Mouse (Mus musculus) intestine, embryonic 16.5 days (tissue): ENCODE measurements around the gene Izumo1. TPM values are rescaled to one million over a fixed set of nuclear protein-coding genes. Genes with fewer than 3 reads are reported as not detected.

ENCODE experiments used
- ATAC-seq: fragments of 200-750 bp; cut with Nextera tagmentation; 2 replicates; pipeline ENCODE4 v1.8.0; 2017; ENCODE audit warnings: moderate TSS enrichment, moderate library complexity
- H3K27ac ChIP-seq: fragments of 300-500 bp; sonication (generic); 2 replicates; pipeline ENCODE4 v1.5.1; 2014; ENCODE audit warnings: mild to moderate bottlenecking, low read length
- H3K27me3 ChIP-seq: fragments of 300-500 bp; sonication (generic); replicated peaks from 2 replicates; pipeline ENCODE4 v1.6.1; 2014; ENCODE audit warnings: low read length, control low read depth, mixed read lengths; ENCODE audit not compliant: control insufficient read depth, insufficient read depth
- H3K36me3 ChIP-seq: fragments of 300-500 bp; sonication (generic); 2 replicates; pipeline ENCODE4 v1.6.1; 2014; ENCODE audit warnings: low read length, control low read depth; ENCODE audit not compliant: control insufficient read depth, insufficient read depth
- H3K4me1 ChIP-seq: fragments of 300-500 bp; sonication (generic); 2 replicates; pipeline ENCODE4 v1.6.1; 2014; ENCODE audit warnings: low read length, control low read depth, mixed read lengths; ENCODE audit not compliant: control insufficient read depth, insufficient read depth
- H3K4me2 ChIP-seq: fragments of 300-500 bp; sonication (generic); 2 replicates; pipeline ENCODE4 v1.6.1; 2014; ENCODE audit warnings: low read depth, low read length, control low read depth
- H3K4me3 ChIP-seq: fragments of 300-500 bp; sonication (generic); 2 replicates; pipeline ENCODE4 v1.5.1; 2014; ENCODE audit warnings: mild to moderate bottlenecking, low read length
- H3K9ac ChIP-seq: fragments of 300-500 bp; sonication (generic); 2 replicates; pipeline ENCODE4 v1.6.1; 2014; ENCODE audit warnings: low read depth, low read length
- H3K9me3 ChIP-seq: fragments of 300-500 bp; sonication (generic); 2 replicates; pipeline ENCODE4 v1.6.1; 2016; ENCODE audit warnings: low read length, control low read depth; ENCODE audit not compliant: control insufficient read depth
- WGBS: fragments of 180-500 bp; shearing (Covaris S2); extraction: QIAGEN DNeasy Blood & Tissue Kit; methylation state at CpG from one replicate; pipeline ENCODE4 v1.1.7; 2014; 5-methylcytosine and 5-hydroxymethylcytosine counted together
- polyA plus RNA-seq: library from polyadenylated mRNA; unstranded; fragments of >200 nt; fragmentation: Nextera tagmentation; extraction: Ambion mirVana; gene quantifications from 2 replicates; pipeline ENCODE4 v1.2.1, GENCODE M21; 2015

Gene Izumo1
- polyA plus RNA-seq, 1 experiment from 2014 or later = 0.07 TPM

- Histone ChIP-seq H3K9me3 (no peaks in the 10 kb centered on the region), H3K27ac (no peak overlapping the region), H3K27me3 (no peaks in the 10 kb centered on the region), H3K4me2 (no peak overlapping the region), H3K9ac (no peak overlapping the region), H3K4me1 (peaks cover 4% of the 10 kb centered on the region; the same call in 1 of the 2 replicates), H3K36me3 (no peaks in the 10 kb centered on the region), H3K4me3 (no peak overlapping the region)
- WGBS = 74% methylated on average over 14 of the region's 14 CpGs
- ATAC-seq = no peak
Observed at GRCm38 (mm10) chr7:45667761-45668160, 46.1 kb downstream of the Izumo1 start.

GRCm38 (mm10) chr7:45668921-45669320, 47.3 kb downstream of the Izumo1 start:
- H3K4me1 ChIP-seq = peaks cover 4% of the 10 kb centered on the region; the same call in 1 of the 2 replicates
- no peak overlapping the region for H3K27ac ChIP-seq
- H3K4me2 ChIP-seq = no peak overlapping the region
- no peak overlapping the region for H3K9ac ChIP-seq
- no peak overlapping the region for H3K4me3 ChIP-seq
- 94% methylated on average over 9 of the region's 9 CpGs for WGBS
- H3K9me3 ChIP-seq = no peaks in the 10 kb centered on the region
- H3K36me3 ChIP-seq = no peaks in the 10 kb centered on the region
- no peaks in the 10 kb centered on the region for H3K27me3 ChIP-seq
- ATAC-seq = no peak

DNA sequence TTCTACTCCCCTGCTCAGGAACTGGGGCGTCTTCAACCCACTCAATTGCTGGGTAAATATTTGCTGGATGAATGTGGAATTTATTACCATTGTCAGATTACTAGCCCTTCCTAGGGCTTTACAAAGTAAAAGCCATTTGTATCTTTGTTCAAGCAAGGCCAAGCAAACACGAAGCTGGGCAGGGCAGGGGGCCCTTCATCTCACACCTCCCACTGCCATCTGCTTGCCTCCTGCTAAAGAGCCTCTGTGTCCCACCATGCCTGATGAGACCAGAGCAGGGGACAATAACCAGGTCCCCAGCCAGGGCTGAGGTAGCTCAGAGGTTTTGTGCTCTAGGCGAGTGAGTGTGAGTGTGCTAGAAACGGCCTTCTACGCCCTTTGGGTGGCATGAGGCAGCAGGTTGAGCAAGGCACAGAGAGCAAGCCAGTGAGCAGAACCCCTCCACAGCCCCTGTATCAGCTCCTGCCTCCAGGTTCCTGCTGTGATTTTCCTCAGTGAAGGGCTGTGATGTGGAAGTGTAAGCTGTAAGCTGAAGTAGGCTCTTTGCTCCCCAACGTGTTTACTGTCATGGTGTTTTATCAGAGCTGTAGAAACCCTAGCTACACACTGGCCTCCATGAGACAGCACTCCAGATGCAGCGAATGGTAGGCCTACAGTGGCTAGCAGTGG, 56.1 kb downstream of the Izumo1 start:
- peaks cover 13% of the 10 kb centered on the region for H3K4me1 ChIP-seq
- 0 out of 2 replicates have a peak overlapping the region, but pooled peaks have one; percentile 21 for H3K4me2 ChIP-seq
- H3K27me3 ChIP-seq = no peaks in the 10 kb centered on the region
- ATAC-seq = peak; percentile 41
- H3K27ac ChIP-seq = peak overlapping the region; percentile 35
- no peak overlapping the region for H3K4me3 ChIP-seq
- no peak overlapping the region for H3K9ac ChIP-seq
- 48% methylated on average over 7 of the region's 7 CpGs for WGBS
- H3K9me3 ChIP-seq = no peaks in the 10 kb centered on the region
- no peaks in the 10 kb centered on the region for H3K36me3 ChIP-seq

Other genes starting within 250 kb of the Izumo1 start
- 139 and 150 TPM in 2 replicates for gene Snrnp70, start 226.1 kb upstream of the Izumo1 start, polyA plus RNA-seq
- gene Kcna7, start 216.2 kb upstream of the Izumo1 start, polyA plus RNA-seq = 0.11 TPM in 1 of 2 replicates, not detected in the other
- 1.4 and 1.8 TPM in 2 replicates for gene Ntf5, start 208.1 kb upstream of the Izumo1 start, polyA plus RNA-seq
- gene Lhb, start 201.0 kb upstream of the Izumo1 start, polyA plus RNA-seq = 0.28 TPM in 1 of 2 replicates, not detected in the other
- gene Gys1, start 187.0 kb upstream of the Izumo1 start, polyA plus RNA-seq = 49.4 and 53.1 TPM in 2 replicates
- 121 and 134 TPM in 2 replicates for gene Ruvbl2, start 183.7 kb upstream of the Izumo1 start, polyA plus RNA-seq
- gene Ftl1, start 161.9 kb upstream of the Izumo1 start, polyA plus RNA-seq = 7,117 and 7,555 TPM in 2 replicates
- 178 and 185 TPM in 2 replicates for gene Bax, start 154.9 kb upstream of the Izumo1 start, polyA plus RNA-seq
- 0.78 and 0.93 TPM in 2 replicates for gene Tulp2, start 139.9 kb upstream of the Izumo1 start, polyA plus RNA-seq
- not detected in 2 replicates for gene Gm45808, start 135.0 kb upstream of the Izumo1 start, polyA plus RNA-seq
- 1.9 and 2.2 TPM in 2 replicates for gene Dhdh, start 133.0 kb upstream of the Izumo1 start, polyA plus RNA-seq
- gene Nucb1, start 111.4 kb upstream of the Izumo1 start, polyA plus RNA-seq = 251 and 266 TPM in 2 replicates
- gene Ppp1r15a, start 95.5 kb upstream of the Izumo1 start, polyA plus RNA-seq = 17.3 and 19.1 TPM in 2 replicates
- gene Plekha4, start 95.5 kb upstream of the Izumo1 start, polyA plus RNA-seq = 1.4 and 1.6 TPM in 2 replicates
- gene Hsd17b14, start 66.9 kb upstream of the Izumo1 start, polyA plus RNA-seq = 2.9 and 3.3 TPM in 2 replicates
- 59.9 and 65.4 TPM in 2 replicates for gene Bcat2, start 51.7 kb upstream of the Izumo1 start, polyA plus RNA-seq
- gene Fgf21, start 6.3 kb upstream of the Izumo1 start, polyA plus RNA-seq = 0.23 TPM in 1 of 2 replicates, not detected in the other
- 0.48 and 0.61 TPM in 2 replicates for gene Fut1, start 4.5 kb upstream of the Izumo1 start, polyA plus RNA-seq
- 3.4 and 4.4 TPM in 2 replicates for gene Rasip1, start 5.7 kb downstream of the Izumo1 start, polyA plus RNA-seq
- 5.0 and 6.3 TPM in 2 replicates for gene Mamstr, start 18.2 kb downstream of the Izumo1 start, polyA plus RNA-seq
- 18.4 and 21.7 TPM in 2 replicates for gene Fut2, start 44.6 kb downstream of the Izumo1 start, polyA plus RNA-seq
- 0.34 and 0.53 TPM in 2 replicates for gene Ntn5, start 62.2 kb downstream of the Izumo1 start, polyA plus RNA-seq
- gene Sec1, start 72.6 kb downstream of the Izumo1 start, polyA plus RNA-seq = 1.9 and 2.7 TPM in 2 replicates
- gene Car11, start 78.0 kb downstream of the Izumo1 start, polyA plus RNA-seq = 4.1 and 5.3 TPM in 2 replicates
- 2.3 and 3.2 TPM in 2 replicates for gene Dbp, start 83.3 kb downstream of the Izumo1 start, polyA plus RNA-seq
- 1,070 and 1,157 TPM in 2 replicates for gene Rpl18, start 93.6 kb downstream of the Izumo1 start, polyA plus RNA-seq
- 55.6 and 59.2 TPM in 2 replicates for gene Sphk2, start 96.2 kb downstream of the Izumo1 start, polyA plus RNA-seq
- gene Fam83e, start 99.4 kb downstream of the Izumo1 start, polyA plus RNA-seq = 30.9 and 34.2 TPM in 2 replicates
- 0.86 and 1.0 TPM in 2 replicates for gene Spaca4, start 104.0 kb downstream of the Izumo1 start, polyA plus RNA-seq
- 0.47 and 0.51 TPM in 2 replicates for gene Lmtk3, start 161.9 kb downstream of the Izumo1 start, polyA plus RNA-seq
- gene Sult2b1, start 162.9 kb downstream of the Izumo1 start, polyA plus RNA-seq = 3.9 and 4.8 TPM in 2 replicates
- gene Cyth2, start 192.8 kb downstream of the Izumo1 start, polyA plus RNA-seq = 77.1 and 78.2 TPM in 2 replicates
- 0.65 and 0.78 TPM in 2 replicates for gene Kcnj14, start 203.0 kb downstream of the Izumo1 start, polyA plus RNA-seq
- gene Grwd1, start 209.1 kb downstream of the Izumo1 start, polyA plus RNA-seq = 57.0 and 63.0 TPM in 2 replicates